Mouse (Mus musculus) frontal cortex, adult 2 months (tissue): ENCODE measurements at regions not wholly inside any gene's neighbourhood (a gene's known extent, or its start where the extent isn't known, plus 50 kb on each side); places are given as distances from the start of the nearest gene placed in this dataset.

Experiments
- DNase-seq, 2 experiments: peaks; one replicate each; pipeline ENCODE4 v3.0.0; 2022; ENCODE audit warnings: low spot score in 1 of 2; ENCODE audit errors: extremely low spot score in 1 of 2

- DNase-seq, result no peak
These were observed 107.5 kb downstream of the Gm45692 start for GRCm38 (mm10) chr8:26226612-26227528.

- DNase-seq, result no peak
These were observed 108.2 kb downstream of the Gm45692 start for GRCm38 (mm10) chr8:26227529-26227895.

GRCm38 (mm10) chr8:26229548-26229947 is 110.2 kb downstream of the Gm45692 start:
- no peak for DNase-seq

- DNase-seq, result no peak
These were observed 119.7 kb downstream of the Gm45692 start for GRCm38 (mm10) chr8:26239075-26239474.

- no peak for DNase-seq
These were observed 120.3 kb downstream of the Gm45692 start for GRCm38 (mm10) chr8:26239604-26240003.

- DNase-seq, result peak; percentile 3 to 51
These were observed 124.4 kb downstream of the Gm45692 start for GRCm38 (mm10) chr8:26243743-26244142.

- no peak for DNase-seq
These were observed 125.0 kb downstream of the Gm45692 start for GRCm38 (mm10) chr8:26244308-26244707.

- DNase-seq, result no peak
These were observed 135.9 kb downstream of the Gm45692 start for GRCm38 (mm10) chr8:26255191-26255669.

- DNase-seq, result no peak
These were observed 141.0 kb downstream of the Gm45692 start for GRCm38 (mm10) chr8:26260294-26260693.

GRCm38 (mm10) chr8:26262536-26262935 is 143.2 kb downstream of the Gm45692 start:
- no peak for DNase-seq

GRCm38 (mm10) chr8:26264869-26265321 is 145.6 kb downstream of the Gm45692 start:
- no peak for DNase-seq

- no peak for DNase-seq
These were observed 146.0 kb downstream of the Gm45692 start for GRCm38 (mm10) chr8:26265366-26265765.

- DNase-seq, result no peak
These were observed 147.1 kb downstream of the Gm45692 start for GRCm38 (mm10) chr8:26266384-26266783.

- DNase-seq, result no peak
These were observed 148.2 kb downstream of the Gm45692 start for GRCm38 (mm10) chr8:26267569-26267968.

- no peak for DNase-seq
These were observed 149.5 kb downstream of the Gm45692 start for GRCm38 (mm10) chr8:26268751-26269415.

- peak in 1 of 2 experiments; percentile 33 for DNase-seq
These were observed 152.8 kb downstream of the Gm45692 start for GRCm38 (mm10) chr8:26272110-26272509.

GRCm38 (mm10) chr8:26272675-26273414 is 153.5 kb downstream of the Gm45692 start:
- DNase-seq, result no peak

- no peak for DNase-seq
These were observed 154.1 kb downstream of the Gm45692 start for GRCm38 (mm10) chr8:26273415-26273760.

- DNase-seq, result no peak
These were observed 154.5 kb downstream of the Gm45692 start for GRCm38 (mm10) chr8:26273792-26274191.

GRCm38 (mm10) chr8:26274481-26274880 is 155.1 kb downstream of the Gm45692 start:
- DNase-seq, result no peak
